Mouse (Mus musculus) heart, adult 2 months (tissue): ENCODE measurements around the gene Coro1a. TPM values are rescaled to one million over a fixed set of nuclear protein-coding genes. Genes with fewer than 3 reads are reported as not detected.

Experiments used
- DNase-seq, 2 experiments: peaks; one replicate each; pipeline ENCODE4 v3.0.0; 2021
- H3K27ac ChIP-seq: fragments of 200-600 bp; 2 replicates; pipeline ENCODE4 v1.8.1; 2022
- H3K27me3 ChIP-seq: fragments of 200-500 bp; 2 replicates; pipeline ENCODE4 v1.6.1; 2012; ENCODE audit warnings: mild to moderate bottlenecking, low read length, inconsistent platforms, mixed read lengths; ENCODE audit not compliant: control insufficient read depth, insufficient read depth
- H3K36me3 ChIP-seq: fragments of 200-500 bp; 2 replicates; pipeline ENCODE4 v1.6.1; 2012; ENCODE audit warnings: low read length, inconsistent platforms; ENCODE audit not compliant: control insufficient read depth, insufficient read depth
- H3K4me1 ChIP-seq: fragments of 200-500 bp; 2 replicates; pipeline ENCODE4 v1.6.1; 2011; ENCODE audit warnings: low read length; ENCODE audit not compliant: control insufficient read depth, insufficient read depth
- H3K4me3 ChIP-seq: fragments of 200-600 bp; 2 replicates; pipeline ENCODE4 v1.8.1; 2022
- H3K79me2 ChIP-seq: fragments of 200-500 bp; replicated peaks from 2 replicates; pipeline ENCODE4 v1.6.1; 2012; ENCODE audit warnings: mild to moderate bottlenecking, inconsistent platforms, low read length, moderate library complexity, mixed read lengths; ENCODE audit not compliant: control insufficient read depth, insufficient read depth
- H3K9ac ChIP-seq: fragments of 200-500 bp; 2 replicates; pipeline ENCODE4 v1.6.1; 2012; ENCODE audit warnings: low read depth, mild to moderate bottlenecking, control low read depth, inconsistent platforms, low read length, mixed read lengths
- CTCF ChIP-seq: fragments of 200-600 bp; IDR thresholded peaks from 2 replicates; pipeline ENCODE4 v1.8.1; 2022; ENCODE audit warnings: antibody characterized with exemption, mild to moderate bottlenecking, moderate library complexity
- EP300 ChIP-seq: fragments of 200-500 bp; IDR thresholded peaks from 2 replicates; pipeline ENCODE4 v1.6.1; 2011; ENCODE audit warnings: low read depth, low read length, control low read depth; ENCODE audit not compliant: insufficient read depth
- POLR2A ChIP-seq: fragments of 200-500 bp; IDR thresholded peaks from 2 replicates; pipeline ENCODE4 v1.6.1; 2011; ENCODE audit warnings: mild to moderate bottlenecking, low read depth, low read length, control low read depth; ENCODE audit not compliant: insufficient read depth
- WGBS: fragments of 180-500 bp; shearing (Covaris S2); methylation state at CpG from one replicate; pipeline ENCODE4 v1.1.7; 2018; 5-methylcytosine and 5-hydroxymethylcytosine counted together
- intact Hi-C: fragments of 180-260 bp; cut with DNase I; formaldehyde crosslinking; loops from one replicate; pipeline ENCODE4 v1.15.1; 2025
- polyA plus RNA-seq: library from polyadenylated mRNA; depleted of rRNA; stranded (reverse); fragments of >200 nt; gene quantifications from 2 replicates; pipeline ENCODE4 v1.2.3, GENCODE M21; 2012
- total RNA-seq, 2 experiments: library from RNA; stranded (reverse); gene quantifications; 2 replicates each; pipeline ENCODE4 v1.2.3; 2021

The Coro1a gene
- total and polyA plus RNA-seq, 3 experiments = 9.8 to 33.7 (median 12.1) TPM

DNA sequence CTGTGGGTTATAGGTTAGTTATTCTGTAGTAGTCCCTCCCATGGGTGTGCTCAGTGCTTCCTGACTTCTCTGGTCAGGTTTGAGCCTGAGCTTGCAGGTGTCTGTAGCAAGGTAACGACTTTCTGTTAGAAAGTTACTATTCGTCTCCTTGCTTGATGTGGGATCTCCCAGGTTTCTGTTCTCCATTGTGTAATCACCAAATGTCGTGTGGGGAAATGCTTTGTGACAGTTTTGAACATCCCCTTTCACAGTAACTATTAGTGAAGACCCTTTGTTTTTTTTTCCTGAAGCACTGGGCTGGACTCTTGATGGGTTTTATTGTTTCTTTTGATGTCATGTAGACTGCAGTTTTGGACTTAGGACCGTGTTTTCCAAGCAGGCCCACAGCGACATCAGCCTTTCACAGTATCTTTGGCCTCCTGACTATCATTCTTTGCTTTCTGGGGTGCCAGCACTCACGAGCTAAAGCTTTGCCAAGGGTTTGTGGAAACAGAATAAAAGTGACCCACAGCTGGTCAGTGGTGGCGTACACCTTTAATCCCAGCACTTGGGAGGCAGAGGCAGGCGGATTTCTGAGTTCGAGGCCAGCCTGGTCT is 40.0 kb downstream of the Coro1a start:
- no peak for TF ChIP-seq CTCF
- no peak for TF ChIP-seq EP300
- no peak for TF ChIP-seq POLR2A
- no peaks in the 10 kb centered on the region for H3K79me2 ChIP-seq
- H3K36me3 ChIP-seq = peaks cover 2% of the 10 kb centered on the region; the same call in 1 of the 2 replicates
- H3K27ac ChIP-seq = no peak overlapping the region; the same call in 1 of the 2 replicates
- H3K4me1 ChIP-seq = peaks cover 14% of the 10 kb centered on the region
- H3K9ac ChIP-seq = no peak overlapping the region
- 73% methylated on average over 9 of the region's 9 CpGs for WGBS
- intact Hi-C loops = loop anchor here (2.0 kb wide), 1 partner anchor 15 kb away; no protein-coding TSS in a partner anchor
- no peak overlapping the region for H3K4me3 ChIP-seq
- H3K27me3 ChIP-seq = no peaks in the 10 kb centered on the region
- DNase-seq = no peak

DNA sequence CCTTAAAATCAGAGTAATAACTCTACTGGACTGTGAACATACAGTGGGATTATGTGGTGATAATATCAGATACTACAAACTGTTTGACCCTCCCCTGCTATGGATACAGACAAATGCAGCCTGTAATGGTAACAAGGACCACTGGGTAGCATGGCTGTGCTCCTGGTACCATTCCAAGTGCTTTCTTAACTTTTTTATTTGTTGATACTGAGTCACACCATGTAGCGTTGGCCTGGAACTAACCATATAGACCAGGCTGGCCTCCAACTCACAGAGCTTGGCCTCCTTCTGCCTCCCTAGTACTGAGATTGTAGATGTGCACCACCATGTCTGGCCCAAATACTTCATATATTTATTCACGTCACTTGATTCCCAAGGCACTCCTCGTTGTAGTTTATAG is 42.3 kb downstream of the Coro1a start:
- H3K9ac ChIP-seq = no peak overlapping the region
- no peak overlapping the region for H3K4me3 ChIP-seq
- H3K36me3 ChIP-seq = peaks cover 2% of the 10 kb centered on the region; the same call in 1 of the 2 replicates
- peak in 1 of 2 experiments; percentile 36 for DNase-seq
- no peaks in the 10 kb centered on the region for H3K27me3 ChIP-seq
- intact Hi-C loops = loop anchor here (1.0 kb wide), 1 partner anchor 28 kb away; no protein-coding TSS in a partner anchor
- no peaks in the 10 kb centered on the region for H3K79me2 ChIP-seq
- WGBS = 92% methylated on average over 3 of the region's 3 CpGs
- H3K27ac ChIP-seq = no peak overlapping the region
- TF ChIP-seq CTCF (peak; percentile 67), POLR2A (no peak), EP300 (no peak)
- peaks cover 14% of the 10 kb centered on the region for H3K4me1 ChIP-seq

DNA sequence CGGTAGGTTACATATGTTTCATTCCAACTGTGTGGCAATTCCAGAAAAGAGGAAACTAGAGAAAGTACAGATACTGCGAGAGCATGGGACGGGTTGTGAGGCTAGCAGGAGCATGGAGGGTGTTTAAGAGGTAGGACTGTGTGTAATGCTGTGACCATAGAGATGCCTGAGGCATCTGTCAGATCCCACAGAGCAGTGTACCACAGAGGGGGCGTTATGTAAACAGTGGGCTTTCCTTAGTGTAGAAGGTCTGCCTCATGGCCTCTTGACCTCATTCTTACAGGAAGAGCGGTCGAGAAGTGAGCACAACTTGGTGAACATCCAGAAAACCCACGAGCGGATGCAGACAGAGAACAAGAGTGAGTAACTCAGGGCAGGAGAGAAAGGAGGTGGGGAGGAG is 43.9 kb downstream of the Coro1a start:
- H3K4me1 ChIP-seq = peaks cover 12% of the 10 kb centered on the region
- DNase-seq = no peak
- no peaks in the 10 kb centered on the region for H3K27me3 ChIP-seq
- WGBS = 50% methylated on average over 8 of the region's 8 CpGs
- no peak overlapping the region for H3K9ac ChIP-seq
- no peaks in the 10 kb centered on the region for H3K79me2 ChIP-seq
- H3K4me3 ChIP-seq = no peak overlapping the region
- no peaks in the 10 kb centered on the region; the same call in 1 of the 2 replicates for H3K36me3 ChIP-seq
- peak overlapping the region; percentile 38 for H3K27ac ChIP-seq
- intact Hi-C loops = no loop called here
- TF ChIP-seq CTCF = no peak
- no peak for TF ChIP-seq EP300
- no peak for TF ChIP-seq POLR2A

DNA sequence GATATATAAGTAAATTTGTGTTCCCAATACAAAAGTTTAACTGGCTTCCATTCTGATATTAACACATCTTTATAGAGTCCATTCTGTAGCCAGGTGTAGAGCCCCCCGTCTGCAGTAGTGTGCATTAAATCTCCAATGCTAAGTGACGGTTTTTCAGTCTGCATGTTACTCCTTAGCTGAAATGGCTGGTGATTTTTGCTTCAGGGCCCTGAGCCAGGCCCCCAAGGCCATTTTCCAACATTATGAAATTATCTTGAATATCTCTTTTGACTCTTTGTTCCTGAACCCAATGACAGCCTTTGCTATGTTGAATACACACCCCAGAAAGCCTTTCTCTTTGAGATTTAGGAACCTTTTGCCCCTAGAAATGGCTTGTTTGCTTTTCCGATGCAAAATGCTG is 47.8 kb downstream of the Coro1a start:
- H3K9ac ChIP-seq = no peak overlapping the region
- 93% methylated on average over 3 of the region's 3 CpGs for WGBS
- H3K27me3 ChIP-seq = no peaks in the 10 kb centered on the region
- intact Hi-C loops = no loop called here
- TF ChIP-seq EP300 = no peak
- no peak for TF ChIP-seq POLR2A
- no peak for TF ChIP-seq CTCF
- H3K36me3 ChIP-seq = no peaks in the 10 kb centered on the region
- no peak overlapping the region for H3K4me3 ChIP-seq
- no peak for DNase-seq
- peaks cover 5% of the 10 kb centered on the region for H3K4me1 ChIP-seq
- H3K27ac ChIP-seq = no peak overlapping the region
- no peaks in the 10 kb centered on the region for H3K79me2 ChIP-seq

DNA sequence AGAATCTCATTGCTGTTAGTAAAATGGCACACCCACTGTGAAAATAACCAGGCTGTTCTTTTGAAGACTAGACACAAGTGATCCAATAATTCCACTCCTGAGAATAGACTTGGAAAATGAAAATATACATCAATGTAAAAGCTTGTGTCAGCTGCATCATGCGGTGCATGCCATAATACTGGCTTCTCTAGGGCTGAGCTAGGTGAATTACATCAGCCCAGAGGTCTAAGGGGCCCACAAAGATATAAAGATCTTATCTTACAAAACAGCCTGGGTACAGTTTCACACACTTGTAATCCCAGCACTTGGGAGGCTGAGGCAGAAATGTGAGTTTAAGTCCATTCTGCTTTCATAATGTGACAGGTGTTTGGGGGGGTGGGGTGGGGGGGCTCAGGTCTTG is 50.1 kb downstream of the Coro1a start:
- TF ChIP-seq POLR2A = no peak
- TF ChIP-seq CTCF = no peak
- TF ChIP-seq EP300 = no peak
- no peaks in the 10 kb centered on the region for H3K36me3 ChIP-seq
- H3K79me2 ChIP-seq = no peaks in the 10 kb centered on the region
- H3K4me1 ChIP-seq = no peaks in the 10 kb centered on the region
- DNase-seq = no peak
- no peak overlapping the region for H3K4me3 ChIP-seq
- H3K27ac ChIP-seq = no peak overlapping the region
- no peaks in the 10 kb centered on the region for H3K27me3 ChIP-seq
- WGBS = 83% methylated on average over 1 of the region's 1 CpGs
- intact Hi-C loops = no loop called here
- H3K9ac ChIP-seq = no peak overlapping the region

DNA sequence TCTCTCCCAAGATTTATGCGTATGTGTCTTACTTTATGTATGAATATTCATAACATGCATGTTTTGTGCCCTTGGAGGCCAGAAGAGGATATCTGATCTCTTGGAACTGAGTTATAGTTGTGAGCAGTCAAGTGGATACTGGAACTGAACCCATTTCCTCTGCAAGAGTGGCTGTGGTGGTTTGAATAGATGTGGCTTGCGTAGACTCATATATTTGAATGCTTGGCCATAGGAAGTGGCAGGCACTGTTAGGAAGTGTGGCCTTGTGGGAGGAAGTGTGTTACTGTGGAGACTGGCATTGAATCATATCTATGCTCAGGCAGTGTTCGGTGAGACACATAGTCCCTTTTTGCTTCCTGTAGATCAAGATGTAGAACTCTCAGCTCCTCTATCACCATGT is 51.9 kb downstream of the Coro1a start:
- H3K27me3 ChIP-seq = no peaks in the 10 kb centered on the region
- 64% methylated on average over 3 of the region's 3 CpGs for WGBS
- TF ChIP-seq POLR2A = no peak
- TF ChIP-seq EP300 = no peak
- TF ChIP-seq CTCF = no peak
- H3K79me2 ChIP-seq = no peaks in the 10 kb centered on the region
- H3K4me3 ChIP-seq = no peak overlapping the region
- H3K36me3 ChIP-seq = no peaks in the 10 kb centered on the region; the same call in 1 of the 2 replicates
- intact Hi-C loops = no loop called here
- H3K27ac ChIP-seq = no peak overlapping the region; the same call in 1 of the 2 replicates
- H3K9ac ChIP-seq = no peak overlapping the region
- DNase-seq = no peak
- H3K4me1 ChIP-seq = no peaks in the 10 kb centered on the region
